Mouse (Mus musculus): ENCODE measurements around the gene Vmn1r94. TPM values are rescaled to one million over a fixed set of nuclear protein-coding genes. Genes with fewer than 3 reads are reported as not detected.
"Not testable (repeated sequence)": the region's sequence is repeated elsewhere in the genome, so short reads cannot be mapped to it uniquely, and the experiment has no call there.

Gene Vmn1r94
- not detected in 2 replicates for polyA plus RNA-seq (2012; ENCODE audit: insufficient read depth, insufficient read length, low replicate concordance, missing spikeins)

GRCm38 (mm10) chr7:20168277-20168676, at the start of gene Vmn1r94:
Vmn1r94 (minus strand) TSS chr7:20168377.
- H3K27ac ChIP-seq (ENCODE audit: insufficient read depth, low read depth, low read length); H3K4me3 ChIP-seq (ENCODE audit: insufficient read depth, low read depth, low read length); H3K4me1 ChIP-seq (ENCODE audit: control insufficient read depth, insufficient read depth, low read length): not testable (repeated sequence)
- WGBS, result no CpG with 5 or more reads among the region's 3 CpGs

GRCm38 (mm10) chr7:20205507-20205906, 37.3 kb upstream of the Vmn1r94 start, which contains the start of gene Gm6164:
Gm6164 (minus strand) TSS chr7:20205607.
- H3K27ac ChIP-seq (ENCODE audit: insufficient read depth, low read depth, low read length); H3K4me3 ChIP-seq (ENCODE audit: insufficient read depth, low read depth, low read length); H3K4me1 ChIP-seq (ENCODE audit: control insufficient read depth, insufficient read depth, low read length): not testable (repeated sequence)
- WGBS, result no CpG with 5 or more reads among the region's 2 CpGs

GRCm38 (mm10) chr7:20193410-20193809, 25.2 kb upstream of the Vmn1r94 start, which contains the start of gene Vmn1r95:
Vmn1r95 (plus strand) TSS chr7:20193710.
- WGBS, result no CpG with 5 or more reads among the region's 3 CpGs
- not testable (repeated sequence) for H3K4me1 ChIP-seq (ENCODE audit: control insufficient read depth, insufficient read depth, low read length)

GRCm38 (mm10) chr7:20138988-20139387, 29.2 kb downstream of the Vmn1r94 start, which contains the start of gene Vmn1r93:
Vmn1r93 (minus strand) TSS chr7:20139088.
- not testable (repeated sequence) for H3K4me1 ChIP-seq (ENCODE audit: control insufficient read depth, insufficient read depth, low read length); H3K27ac ChIP-seq (ENCODE audit: insufficient read depth, low read depth, low read length); H3K4me3 ChIP-seq (ENCODE audit: insufficient read depth, low read depth, low read length)
- WGBS, result no CpG with 5 or more reads among the region's 5 CpGs

More at GRCm38 (mm10) chr7:20193410-20193809, 25.2 kb upstream of the Vmn1r94 start, which contains the start of gene Vmn1r95:
- not testable (repeated sequence) for H3K4me3 ChIP-seq (ENCODE audit: insufficient read depth, low read depth, low read length); H3K27ac ChIP-seq (ENCODE audit: insufficient read depth, low read depth, low read length)

GRCm38 (mm10) chr7:20122479-20122878, 45.7 kb downstream of the Vmn1r94 start, which contains the start of gene Gm16442:
Gm16442 (minus strand) TSS chr7:20122579.
- no CpG with 5 or more reads among the region's 2 CpGs for WGBS
- H3K27ac ChIP-seq (ENCODE audit: insufficient read depth, low read depth, low read length); H3K4me3 ChIP-seq (ENCODE audit: insufficient read depth, low read depth, low read length); H3K4me1 ChIP-seq (ENCODE audit: control insufficient read depth, insufficient read depth, low read length): not testable (repeated sequence)

Other genes with a start within 250 kb of the Vmn1r94 start
- gene Pvr, start 247.2 kb downstream of the Vmn1r94 start, polyA plus RNA-seq (2012; ENCODE audit: insufficient read depth, insufficient read length, low replicate concordance, missing spikeins), result not detected in 2 replicates
- gene Igsf23, start 217.6 kb downstream of the Vmn1r94 start, polyA plus RNA-seq (2012; ENCODE audit: insufficient read depth, insufficient read length, low replicate concordance, missing spikeins), result not detected in 2 replicates
- gene Ceacam20, start 203.0 kb downstream of the Vmn1r94 start, polyA plus RNA-seq (2012; ENCODE audit: insufficient read depth, insufficient read length, low replicate concordance, missing spikeins), result not detected in 2 replicates
- gene Nlrp9b, start 176.9 kb downstream of the Vmn1r94 start, polyA plus RNA-seq (2012; ENCODE audit: insufficient read depth, insufficient read length, low replicate concordance, missing spikeins), result not detected in 2 replicates
- not detected in 2 replicates for gene Vmn1r91, start 68.7 kb downstream of the Vmn1r94 start, polyA plus RNA-seq (2012; ENCODE audit: insufficient read depth, insufficient read length, low replicate concordance, missing spikeins)
- not detected in 2 replicates for gene Gm16442, start 45.8 kb downstream of the Vmn1r94 start, polyA plus RNA-seq (2012; ENCODE audit: insufficient read depth, insufficient read length, low replicate concordance, missing spikeins)
- not detected in 2 replicates for gene Vmn1r93, start 29.3 kb downstream of the Vmn1r94 start, polyA plus RNA-seq (2012; ENCODE audit: insufficient read depth, insufficient read length, low replicate concordance, missing spikeins)
- not detected in 2 replicates for gene Vmn1r95, start 25.3 kb upstream of the Vmn1r94 start, polyA plus RNA-seq (2012; ENCODE audit: insufficient read depth, insufficient read length, low replicate concordance, missing spikeins)
- gene Gm6164, start 37.2 kb upstream of the Vmn1r94 start, polyA plus RNA-seq (2012; ENCODE audit: insufficient read depth, insufficient read length, low replicate concordance, missing spikeins), result not detected in 2 replicates
- not detected in 2 replicates for gene Gm4498, start 65.5 kb upstream of the Vmn1r94 start, polyA plus RNA-seq (2012; ENCODE audit: insufficient read depth, insufficient read length, low replicate concordance, missing spikeins)
- not detected in 2 replicates for gene Gm5890, start 94.5 kb upstream of the Vmn1r94 start, polyA plus RNA-seq (2012; ENCODE audit: insufficient read depth, insufficient read length, low replicate concordance, missing spikeins)
- gene Gm4133, start 165.7 kb upstream of the Vmn1r94 start, polyA plus RNA-seq (2012; ENCODE audit: insufficient read depth, insufficient read length, low replicate concordance, missing spikeins), result not detected in 2 replicates
- gene Gm5728, start 207.0 kb upstream of the Vmn1r94 start, polyA plus RNA-seq (2012; ENCODE audit: insufficient read depth, insufficient read length, low replicate concordance, missing spikeins), result not detected in 2 replicates
- not detected in 2 replicates for gene Vmn1r100, start 249.6 kb upstream of the Vmn1r94 start, polyA plus RNA-seq (2012; ENCODE audit: insufficient read depth, insufficient read length, low replicate concordance, missing spikeins)